Mouse (Mus musculus): ENCODE results near the gene Gipc2. TPM values are rescaled to one million over a fixed set of nuclear protein-coding genes. Genes with fewer than 3 reads are reported as not detected.
A peak's percentile ranks its signal among the peaks of the same experiment; 100 is the strongest.

Gene Gipc2
- polyA plus RNA-seq, 1 experiment from 2014 or later: 12.3 TPM

DNA sequence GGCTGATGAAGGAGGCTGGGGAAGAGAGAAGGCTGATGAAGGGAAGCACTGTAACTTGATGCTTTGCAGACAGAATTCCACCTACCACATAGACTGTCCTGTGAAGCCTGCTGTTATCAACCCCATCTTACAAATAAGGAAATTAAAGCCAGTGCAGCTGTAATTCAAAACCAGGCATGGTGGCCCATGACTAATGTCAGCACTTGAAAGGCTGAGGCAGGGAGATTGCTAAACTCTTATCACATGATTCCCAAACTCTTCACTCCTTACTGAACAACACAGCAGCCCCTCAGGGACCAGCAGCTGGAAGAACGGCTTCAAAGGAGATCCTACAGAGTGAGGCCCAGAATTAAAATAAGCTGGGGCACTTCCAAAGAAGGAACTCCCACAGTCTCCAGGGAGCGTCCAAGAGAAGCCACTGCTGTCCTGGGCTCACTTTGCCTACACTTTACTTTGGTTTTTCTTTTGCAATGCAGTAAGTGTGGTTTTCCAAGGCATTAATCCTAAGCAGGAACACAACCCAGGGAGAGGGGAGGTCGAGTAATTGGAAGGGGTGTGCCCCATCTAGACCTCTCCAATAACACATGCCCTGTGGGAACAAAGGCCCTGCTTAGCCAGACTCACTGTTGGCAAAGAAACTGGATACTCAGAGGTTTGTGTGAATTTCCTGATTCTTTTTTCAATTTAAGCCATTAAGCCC, 57.3 kb downstream of the Gipc2 start:
- Histone ChIP-seq H3K9ac (ENCODE audit: low read length) (no peak overlapping the region), H3K4me2 (ENCODE audit: low read depth, low read length) (no peak overlapping the region), H3K27me3 (ENCODE audit: control insufficient read depth, insufficient read depth, low read depth, low read length) (peaks cover 3% of the 10 kb centered on the region; the same call in 1 of the 2 replicates), H3K27ac (ENCODE audit: low read length) (no peak overlapping the region), H3K36me3 (ENCODE audit: control insufficient read depth, insufficient read depth, low read length) (no peaks in the 10 kb centered on the region), H3K9me3 (ENCODE audit: control insufficient read depth, low read length) (no peaks in the 10 kb centered on the region), H3K4me1 (replicated peaks; ENCODE audit: control insufficient read depth, insufficient read depth, low read length) (peaks cover 21% of the 10 kb centered on the region), H3K4me3 (ENCODE audit: low read length) (no peak overlapping the region)
- WGBS: 30% methylated on average over 3 of the region's 3 CpGs
- no peak for ATAC-seq (ENCODE audit: low read depth)

DNA sequence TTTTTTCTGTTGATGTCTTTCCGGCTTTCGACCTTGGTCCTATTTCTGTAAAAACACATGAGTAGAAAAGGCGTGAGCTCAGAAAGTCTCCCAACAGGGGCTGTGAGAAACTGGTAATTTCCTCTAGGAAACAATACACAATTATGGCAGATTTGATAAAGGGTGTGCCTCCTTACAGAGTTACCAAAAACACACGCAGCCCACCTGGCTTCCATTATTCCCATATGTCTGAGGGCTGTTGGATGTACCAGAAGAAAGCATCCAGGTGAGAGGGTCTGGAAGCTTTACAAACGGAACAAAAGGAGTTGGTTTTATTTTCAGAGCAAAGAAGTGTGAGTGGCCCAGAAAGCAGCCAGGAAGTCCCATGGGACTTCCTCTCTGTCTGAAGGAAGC, 58.0 kb downstream of the Gipc2 start:
- H3K27me3 ChIP-seq (ENCODE audit: control insufficient read depth, insufficient read depth, low read depth, low read length): peaks cover 3% of the 10 kb centered on the region; the same call in 1 of the 2 replicates
- H3K4me2 ChIP-seq (ENCODE audit: low read depth, low read length): peak overlapping the region; percentile 66
- no peaks in the 10 kb centered on the region for H3K9me3 ChIP-seq (ENCODE audit: control insufficient read depth, low read length)
- H3K4me1 ChIP-seq (replicated peaks; ENCODE audit: control insufficient read depth, insufficient read depth, low read length): peaks cover 21% of the 10 kb centered on the region
- no peak for ATAC-seq (ENCODE audit: low read depth)
- no peak overlapping the region for H3K9ac ChIP-seq (ENCODE audit: low read length)
- no peaks in the 10 kb centered on the region for H3K36me3 ChIP-seq (ENCODE audit: control insufficient read depth, insufficient read depth, low read length)
- H3K27ac ChIP-seq (ENCODE audit: low read length): no peak overlapping the region
- no peak overlapping the region for H3K4me3 ChIP-seq (ENCODE audit: low read length)
- WGBS: 42% methylated on average over 5 of the region's 5 CpGs

DNA sequence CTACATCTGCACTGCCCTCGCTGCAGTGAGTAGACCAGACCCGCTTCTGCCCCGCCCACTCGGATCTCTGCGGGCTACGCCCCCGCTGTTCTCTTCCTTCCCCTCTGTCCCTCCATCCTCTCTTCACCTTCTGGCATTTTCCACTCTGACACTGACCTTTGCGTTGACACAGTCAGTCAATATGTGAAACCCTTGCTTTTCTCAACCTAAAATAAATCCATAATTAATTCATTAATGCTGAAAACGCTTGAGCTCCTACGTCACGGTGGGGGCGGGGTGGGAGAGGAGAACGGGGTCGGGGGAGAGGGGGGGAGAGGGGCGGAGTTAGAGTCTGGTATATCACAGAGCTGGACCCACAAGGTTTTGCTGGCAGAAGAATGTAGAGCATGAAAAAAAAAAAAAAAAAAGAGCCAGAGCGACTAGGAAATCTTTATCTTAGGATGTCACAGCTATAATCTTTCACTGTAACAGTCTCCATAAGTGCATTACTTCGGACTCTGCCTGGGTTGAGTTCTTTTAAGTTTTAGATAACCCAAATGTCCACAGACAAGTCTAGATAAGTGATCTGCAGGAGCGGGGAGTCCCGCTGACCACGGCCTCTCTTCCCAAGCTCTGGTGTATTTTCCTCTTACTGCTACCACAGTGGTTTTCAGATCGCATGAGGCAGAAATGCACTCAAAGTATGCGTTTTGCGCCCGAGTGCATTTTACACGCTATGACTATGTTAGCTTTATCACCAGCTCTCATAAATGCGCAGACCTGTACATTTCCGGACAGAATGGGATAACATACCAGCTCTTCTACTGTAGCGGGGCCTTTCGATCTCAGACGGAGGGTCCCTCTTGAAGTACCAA, 58.7 kb downstream of the Gipc2 start:
- 13% methylated on average over 30 of the region's 30 CpGs for WGBS
- Histone ChIP-seq H3K4me3 (ENCODE audit: low read length) (peak overlapping the region; percentile 37), H3K27me3 (ENCODE audit: control insufficient read depth, insufficient read depth, low read depth, low read length) (peaks cover 3% of the 10 kb centered on the region; the same call in 1 of the 2 replicates), H3K4me1 (replicated peaks; ENCODE audit: control insufficient read depth, insufficient read depth, low read length) (peaks cover 21% of the 10 kb centered on the region), H3K36me3 (ENCODE audit: control insufficient read depth, insufficient read depth, low read length) (no peaks in the 10 kb centered on the region), H3K4me2 (ENCODE audit: low read depth, low read length) (peak overlapping the region; percentile 66), H3K9ac (ENCODE audit: low read length) (peak overlapping the region; percentile 3; the same call in 1 of the 2 replicates), H3K27ac (ENCODE audit: low read length) (no peak overlapping the region), H3K9me3 (ENCODE audit: control insufficient read depth, low read length) (no peaks in the 10 kb centered on the region)
- peak; percentile 64; the same call in 1 of the 2 replicates for ATAC-seq (ENCODE audit: low read depth)

DNA sequence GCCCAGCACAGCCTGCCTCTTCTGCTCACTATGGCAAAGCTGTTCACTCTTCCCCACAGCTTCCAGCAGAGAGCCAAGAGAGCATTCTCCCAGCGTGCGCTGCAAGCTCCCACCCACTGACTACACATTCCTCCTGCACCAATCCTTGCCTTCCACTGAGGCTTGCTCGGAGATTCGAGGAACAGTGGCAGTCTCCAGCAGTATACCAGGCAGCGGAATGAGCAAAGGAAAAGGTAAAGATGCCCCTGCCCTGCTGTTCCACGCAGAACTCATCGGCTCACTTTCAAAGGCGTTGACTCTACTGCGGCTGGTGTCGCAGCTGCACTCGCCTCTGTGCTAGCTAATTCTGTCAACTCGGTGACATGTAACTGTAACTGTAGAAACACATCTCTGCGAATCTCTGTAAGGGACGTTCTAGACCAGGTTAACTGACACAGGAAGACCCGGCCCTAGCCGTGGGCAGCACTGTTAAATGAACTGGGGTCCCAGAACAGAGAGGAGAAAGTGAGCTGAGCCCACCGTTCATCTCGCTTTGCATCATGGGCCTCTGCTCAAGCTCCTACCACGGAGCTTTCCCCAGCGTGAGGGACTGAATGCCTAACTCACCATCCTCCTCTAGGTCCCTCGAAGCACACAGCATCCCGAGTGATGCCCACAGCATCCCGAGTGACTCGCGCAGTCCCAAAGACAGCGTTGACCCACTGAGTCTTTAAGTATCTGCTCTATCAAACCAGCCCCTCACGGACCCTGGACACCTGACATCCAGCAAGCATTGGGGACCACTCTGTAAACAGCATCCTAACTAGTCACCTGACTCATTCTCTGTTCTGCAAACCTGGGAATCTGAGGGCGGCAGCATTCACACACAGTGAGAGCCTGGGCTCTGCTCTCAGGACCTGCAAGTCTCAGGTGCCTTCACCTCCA, 59.5 kb downstream of the Gipc2 start:
- Histone ChIP-seq H3K27me3 (ENCODE audit: control insufficient read depth, insufficient read depth, low read depth, low read length) (peaks cover 3% of the 10 kb centered on the region; the same call in 1 of the 2 replicates), H3K4me1 (replicated peaks; ENCODE audit: control insufficient read depth, insufficient read depth, low read length) (peaks cover 21% of the 10 kb centered on the region), H3K27ac (ENCODE audit: low read length) (no peak overlapping the region), H3K36me3 (ENCODE audit: control insufficient read depth, insufficient read depth, low read length) (no peaks in the 10 kb centered on the region), H3K9ac (ENCODE audit: low read length) (no peak overlapping the region; the same call in 1 of the 2 replicates), H3K4me2 (ENCODE audit: low read depth, low read length) (peak overlapping the region; percentile 66), H3K4me3 (ENCODE audit: low read length) (peak overlapping the region; percentile 37), H3K9me3 (ENCODE audit: control insufficient read depth, low read length) (no peaks in the 10 kb centered on the region)
- peak; percentile 29 for ATAC-seq (ENCODE audit: low read depth)
- WGBS: 3% methylated on average over 28 of the region's 28 CpGs

DNA sequence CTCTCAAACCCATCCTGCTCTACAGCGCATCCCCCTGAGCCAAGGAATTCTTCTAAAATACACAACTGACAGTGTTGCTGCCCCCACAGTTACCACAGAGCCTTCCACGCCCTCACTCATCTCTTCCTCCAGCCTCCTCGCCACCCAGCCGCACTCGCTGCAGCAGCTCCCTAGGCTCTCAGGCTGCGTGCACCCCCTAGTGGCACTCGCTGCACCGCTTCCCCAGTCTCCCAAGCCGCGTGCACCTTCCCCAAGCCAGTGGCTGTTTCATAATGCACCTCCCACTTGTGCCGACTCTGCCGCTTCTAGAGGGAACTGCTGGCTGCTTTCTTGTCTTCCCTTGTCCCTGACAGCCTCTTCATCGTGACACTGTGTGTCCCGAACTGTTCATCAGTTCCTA, 60.7 kb downstream of the Gipc2 start:
- Histone ChIP-seq H3K4me1 (replicated peaks; ENCODE audit: control insufficient read depth, insufficient read depth, low read length) (peaks cover 18% of the 10 kb centered on the region), H3K9me3 (ENCODE audit: control insufficient read depth, low read length) (no peaks in the 10 kb centered on the region), H3K4me2 (ENCODE audit: low read depth, low read length) (peak overlapping the region; percentile 37), H3K9ac (ENCODE audit: low read length) (peak overlapping the region; percentile 17; the same call in 1 of the 2 replicates), H3K4me3 (ENCODE audit: low read length) (no peak overlapping the region), H3K27me3 (ENCODE audit: control insufficient read depth, insufficient read depth, low read depth, low read length) (peaks cover 3% of the 10 kb centered on the region; the same call in 1 of the 2 replicates), H3K27ac (ENCODE audit: low read length) (no peak overlapping the region), H3K36me3 (ENCODE audit: control insufficient read depth, insufficient read depth, low read length) (no peaks in the 10 kb centered on the region)
- peak; percentile 76 for ATAC-seq (ENCODE audit: low read depth)
- WGBS: 2% methylated on average over 14 of the region's 14 CpGs

DNA sequence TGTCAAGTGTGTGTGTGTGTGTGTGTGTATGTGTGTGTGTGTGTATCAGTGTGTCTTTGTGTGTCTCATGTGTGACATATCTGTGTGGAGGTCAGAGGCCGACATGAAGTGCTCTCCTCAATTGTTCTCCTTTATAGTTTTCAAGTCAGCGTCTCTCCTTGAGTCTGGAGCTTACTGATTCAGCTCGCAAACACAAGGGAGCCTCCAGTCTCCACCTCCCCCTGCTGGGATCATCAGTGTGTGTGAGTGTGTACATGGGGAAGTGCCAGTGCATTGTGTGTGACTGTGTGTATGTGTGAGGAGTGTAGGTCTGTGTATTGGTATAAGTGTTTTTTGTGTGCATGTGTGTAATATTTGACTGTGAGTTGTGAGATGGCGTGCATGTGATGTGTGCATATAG, 62.6 kb downstream of the Gipc2 start:
- Histone ChIP-seq H3K9ac (ENCODE audit: low read length) (no peak overlapping the region), H3K27me3 (ENCODE audit: control insufficient read depth, insufficient read depth, low read depth, low read length) (peaks cover 3% of the 10 kb centered on the region; the same call in 1 of the 2 replicates), H3K4me2 (ENCODE audit: low read depth, low read length) (no peak overlapping the region), H3K36me3 (ENCODE audit: control insufficient read depth, insufficient read depth, low read length) (no peaks in the 10 kb centered on the region), H3K27ac (ENCODE audit: low read length) (no peak overlapping the region), H3K4me1 (replicated peaks; ENCODE audit: control insufficient read depth, insufficient read depth, low read length) (peaks cover 18% of the 10 kb centered on the region), H3K4me3 (ENCODE audit: low read length) (no peak overlapping the region), H3K9me3 (ENCODE audit: control insufficient read depth, low read length) (no peaks in the 10 kb centered on the region)
- WGBS: 85% methylated on average over 4 of the region's 4 CpGs
- ATAC-seq (ENCODE audit: low read depth): no peak

DNA sequence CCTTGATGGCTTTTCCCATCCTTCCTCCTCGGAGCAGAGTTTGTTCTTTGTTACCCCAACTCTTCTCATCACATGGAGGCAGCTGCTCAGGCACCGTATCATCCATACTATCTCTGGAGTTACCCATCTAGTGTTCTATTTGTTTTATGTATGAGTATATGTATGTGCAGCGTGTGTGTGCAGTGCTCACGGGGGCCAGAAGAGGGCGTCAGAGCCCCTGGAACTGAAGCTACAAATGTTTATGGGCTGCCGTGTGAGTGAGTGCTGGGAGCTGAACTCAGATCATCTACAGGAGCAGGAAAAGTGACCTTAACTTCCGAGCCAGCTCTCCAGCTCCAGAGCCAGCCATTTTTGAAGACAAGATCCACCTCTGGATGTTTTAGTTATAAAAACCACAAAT, 64.6 kb downstream of the Gipc2 start:
- Histone ChIP-seq H3K4me2 (ENCODE audit: low read depth, low read length) (no peak overlapping the region), H3K4me3 (ENCODE audit: low read length) (no peak overlapping the region), H3K27me3 (ENCODE audit: control insufficient read depth, insufficient read depth, low read depth, low read length) (peaks cover 3% of the 10 kb centered on the region; the same call in 1 of the 2 replicates), H3K4me1 (replicated peaks; ENCODE audit: control insufficient read depth, insufficient read depth, low read length) (peaks cover 5% of the 10 kb centered on the region), H3K9me3 (ENCODE audit: control insufficient read depth, low read length) (no peaks in the 10 kb centered on the region), H3K9ac (ENCODE audit: low read length) (no peak overlapping the region), H3K27ac (ENCODE audit: low read length) (no peak overlapping the region), H3K36me3 (ENCODE audit: control insufficient read depth, insufficient read depth, low read length) (no peaks in the 10 kb centered on the region)
- WGBS: 90% methylated on average over 7 of the region's 7 CpGs
- ATAC-seq (ENCODE audit: low read depth): no peak

DNA sequence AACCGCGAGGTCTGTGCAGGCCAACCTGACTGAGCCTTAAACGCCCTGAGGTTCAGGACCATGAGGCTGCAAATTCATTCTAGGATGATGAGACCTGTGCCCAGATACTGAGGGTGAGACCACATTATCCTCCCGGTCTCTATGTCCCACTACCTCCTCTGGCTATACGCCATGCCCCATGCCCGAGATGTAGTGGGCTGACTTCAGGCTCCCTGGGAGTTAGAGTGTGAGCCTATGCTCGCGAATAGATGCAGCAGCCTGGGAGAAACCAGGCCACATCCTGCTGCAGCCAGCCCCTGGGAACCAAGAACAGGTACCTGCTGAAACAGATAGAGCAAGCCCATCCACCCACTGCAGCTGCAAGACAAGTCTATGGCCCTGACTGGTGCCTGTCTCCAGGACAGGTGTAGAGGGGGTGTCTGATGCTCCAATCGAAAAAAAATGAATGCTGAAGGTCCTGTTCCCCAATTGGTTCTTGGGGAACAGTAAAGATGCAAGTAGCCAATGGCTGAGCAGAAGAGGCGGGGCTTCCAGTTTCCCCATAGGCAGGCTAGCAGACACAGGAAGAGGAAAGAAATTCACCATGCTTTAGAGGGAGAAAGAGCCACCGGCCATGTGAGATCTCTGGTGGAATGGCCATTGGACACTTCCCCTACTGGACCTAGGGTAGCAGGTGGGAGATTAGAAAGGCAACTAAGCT, 65.8 kb downstream of the Gipc2 start:
- Histone ChIP-seq H3K36me3 (ENCODE audit: control insufficient read depth, insufficient read depth, low read length) (no peaks in the 10 kb centered on the region), H3K4me2 (ENCODE audit: low read depth, low read length) (no peak overlapping the region), H3K9me3 (ENCODE audit: control insufficient read depth, low read length) (no peaks in the 10 kb centered on the region), H3K27ac (ENCODE audit: low read length) (no peak overlapping the region), H3K4me3 (ENCODE audit: low read length) (no peak overlapping the region), H3K27me3 (ENCODE audit: control insufficient read depth, insufficient read depth, low read depth, low read length) (no peaks in the 10 kb centered on the region), H3K4me1 (replicated peaks; ENCODE audit: control insufficient read depth, insufficient read depth, low read length) (no peaks in the 10 kb centered on the region), H3K9ac (ENCODE audit: low read length) (no peak overlapping the region)
- no peak for ATAC-seq (ENCODE audit: low read depth)
- WGBS: 40% methylated on average over 11 of the region's 11 CpGs

Measured in lung, embryonic 16.5 days (tissue).